Mouse (Mus musculus): ENCODE results near the gene Iqcf4.

Iqcf4 gene

DNA sequence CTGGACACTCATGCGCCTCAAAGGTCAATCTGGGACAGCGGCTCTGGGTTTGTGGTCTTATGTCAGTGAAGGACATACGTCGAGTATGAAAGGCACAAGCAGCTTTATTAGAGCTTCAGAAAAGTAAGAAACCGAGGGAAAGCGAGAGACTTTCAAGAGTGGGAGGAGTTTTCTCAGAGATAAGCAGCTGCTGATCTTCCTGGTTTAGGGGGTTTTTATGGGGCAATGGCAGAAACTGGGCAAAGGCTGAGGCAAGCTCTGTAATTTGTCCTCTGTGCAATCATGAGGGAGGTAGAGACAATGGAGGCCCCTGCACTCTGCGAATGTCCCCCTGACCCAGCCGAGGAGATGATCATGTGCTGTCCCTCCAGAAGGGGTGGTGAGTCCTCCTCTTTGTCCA lies 50.9 kb downstream of the Iqcf4 start:
- in situ Hi-C loops (cut with MseI, MboI), result no loop called here

GRCm38 (mm10) chr9:106519433-106519832 lies 51.4 kb downstream of the Iqcf4 start:
- in situ Hi-C loops (cut with MseI, MboI), result no loop called here
